Mouse (Mus musculus): ENCODE data around the gene Dnah7b. TPM values are rescaled to one million over a fixed set of nuclear protein-coding genes. Genes with fewer than 3 reads are reported as not detected.
"Not testable (repeated sequence)": the region's sequence is repeated elsewhere in the genome, so short reads cannot be mapped to it uniquely, and the experiment has no call there.

Gene Dnah7b
- polyA plus RNA-seq, 1 experiment from 2014 or later: 1.0 TPM

GRCm38 (mm10) chr1:46394681-46395297 lies 328.7 kb downstream of the Dnah7b start:
- H3K9ac ChIP-seq (ENCODE audit: low read depth, low read length); H3K9me3 ChIP-seq (ENCODE audit: control insufficient read depth, low read length); ATAC-seq (replicated peaks; ENCODE audit: low FRiP score); H3K36me3 ChIP-seq (ENCODE audit: control insufficient read depth, insufficient read depth, low read length); H3K4me1 ChIP-seq (replicated peaks; ENCODE audit: control insufficient read depth, insufficient read depth, low read length); DNase-seq (ENCODE audit: low spot score); H3K4me3 ChIP-seq (ENCODE audit: low read depth, low read length); H3K27me3 ChIP-seq (replicated peaks; ENCODE audit: control insufficient read depth, insufficient read depth, low read length); H3K4me2 ChIP-seq; H3K27ac ChIP-seq (ENCODE audit: low read depth, low read length): not testable (repeated sequence)
- 70% methylated on average over 3 of the region's 4 CpGs for WGBS

GRCm38 (mm10) chr1:46408324-46409115 lies 342.4 kb downstream of the Dnah7b start:
- DNase-seq (ENCODE audit: low spot score) (no peak), ATAC-seq (replicated peaks; ENCODE audit: low FRiP score) (no peak)
- Histone ChIP-seq H3K9me3 (ENCODE audit: control insufficient read depth, low read length) (no peaks in the 10 kb centered on the region), H3K27me3 (replicated peaks; ENCODE audit: control insufficient read depth, insufficient read depth, low read length) (no peaks in the 10 kb centered on the region), H3K36me3 (ENCODE audit: control insufficient read depth, insufficient read depth, low read length) (no peaks in the 10 kb centered on the region), H3K4me3 (ENCODE audit: low read depth, low read length) (no peak overlapping the region), H3K9ac (ENCODE audit: low read depth, low read length) (no peak overlapping the region), H3K4me1 (replicated peaks; ENCODE audit: control insufficient read depth, insufficient read depth, low read length) (no peaks in the 10 kb centered on the region), H3K4me2 (no peak overlapping the region), H3K27ac (ENCODE audit: low read depth, low read length) (no peak overlapping the region)
- WGBS: 76% methylated on average over 6 of the region's 6 CpGs

- H3K4me2 ChIP-seq; H3K9ac ChIP-seq (ENCODE audit: low read depth, low read length); ATAC-seq (replicated peaks; ENCODE audit: low FRiP score); H3K36me3 ChIP-seq (ENCODE audit: control insufficient read depth, insufficient read depth, low read length); H3K4me1 ChIP-seq (replicated peaks; ENCODE audit: control insufficient read depth, insufficient read depth, low read length); H3K27ac ChIP-seq (ENCODE audit: low read depth, low read length); H3K27me3 ChIP-seq (replicated peaks; ENCODE audit: control insufficient read depth, insufficient read depth, low read length); H3K4me3 ChIP-seq (ENCODE audit: low read depth, low read length); DNase-seq (ENCODE audit: low spot score); H3K9me3 ChIP-seq (ENCODE audit: control insufficient read depth, low read length): not testable (repeated sequence)
- 61% methylated on average over 7 of the region's 7 CpGs for WGBS
Measured at GRCm38 (mm10) chr1:46414798-46415197, 348.7 kb downstream of the Dnah7b start.

GRCm38 (mm10) chr1:46416946-46417345 lies 350.8 kb downstream of the Dnah7b start:
- not testable (repeated sequence) for H3K27ac ChIP-seq (ENCODE audit: low read depth, low read length); H3K9me3 ChIP-seq (ENCODE audit: control insufficient read depth, low read length); ATAC-seq (replicated peaks; ENCODE audit: low FRiP score); DNase-seq (ENCODE audit: low spot score); H3K4me1 ChIP-seq (replicated peaks; ENCODE audit: control insufficient read depth, insufficient read depth, low read length); H3K9ac ChIP-seq (ENCODE audit: low read depth, low read length); H3K4me3 ChIP-seq (ENCODE audit: low read depth, low read length); H3K4me2 ChIP-seq; H3K36me3 ChIP-seq (ENCODE audit: control insufficient read depth, insufficient read depth, low read length); H3K27me3 ChIP-seq (replicated peaks; ENCODE audit: control insufficient read depth, insufficient read depth, low read length)
- WGBS: 19% methylated on average over 3 of the region's 3 CpGs

GRCm38 (mm10) chr1:46418966-46419365 lies 352.9 kb downstream of the Dnah7b start:
- not testable (repeated sequence) for H3K36me3 ChIP-seq (ENCODE audit: control insufficient read depth, insufficient read depth, low read length); H3K4me2 ChIP-seq; DNase-seq (ENCODE audit: low spot score); H3K9ac ChIP-seq (ENCODE audit: low read depth, low read length); H3K9me3 ChIP-seq (ENCODE audit: control insufficient read depth, low read length); ATAC-seq (replicated peaks; ENCODE audit: low FRiP score); H3K4me3 ChIP-seq (ENCODE audit: low read depth, low read length); H3K27ac ChIP-seq (ENCODE audit: low read depth, low read length); H3K27me3 ChIP-seq (replicated peaks; ENCODE audit: control insufficient read depth, insufficient read depth, low read length); H3K4me1 ChIP-seq (replicated peaks; ENCODE audit: control insufficient read depth, insufficient read depth, low read length)
- WGBS: 66% methylated on average over 3 of the region's 4 CpGs

Other genes starting within 250 kb of the Dnah7b start
- not detected in 2 replicates for gene Gm5269, start 176.0 kb upstream of the Dnah7b start, polyA plus RNA-seq (2014; fragmentation: Nextera tagmentation; extraction: Ambion mirVana)
- 83.4 and 99.7 TPM in 2 replicates for gene Slc40a1, start 139.8 kb upstream of the Dnah7b start, polyA plus RNA-seq (2014; fragmentation: Nextera tagmentation; extraction: Ambion mirVana)

All from liver, embryonic 11.5 days (tissue).